Comparison of ENCODE assay signal across 39 mouse cellular contexts in genomic region chr2:164368620-164369105, GRCm38 (mm10). TPM values are rescaled to one million over a fixed set of nuclear protein-coding genes. Genes with fewer than 3 reads are reported as not detected.
"Had no signal": no experiment of that assay in that cellular context is flagged by ENCODE, and none has a peak within 500 bp of the region (broad histone marks: within the 10 kb centered on the region; RNA-seq: fewer than 3 reads in every experiment).

No protein-coding gene starts in this region.

- H3K27ac ChIP-seq: gastrocnemius, adult 2 months; heart, adult 2 months; heart, embryonic 13.5 days; heart, embryonic 15.5 days; hindbrain, embryonic 14.5 days; intestine, embryonic 15.5 days; layer of hippocampus, adult 2 months; limb, embryonic 13.5 days; limb, embryonic 15.5 days; liver, embryonic 12.5 days; liver, embryonic 14.5 days had no signal

- H3K4me1 ChIP-seq: heart, embryonic 13.5 days; intestine, embryonic 15.5 days; liver, embryonic 12.5 days had no signal

- H3K4me2 ChIP-seq: heart, embryonic 11.5 days; heart, embryonic 13.5 days; heart, embryonic 15.5 days; hindbrain, embryonic 14.5 days; intestine, embryonic 15.5 days; limb, embryonic 13.5 days; limb, embryonic 15.5 days; liver, embryonic 12.5 days had no signal

- ATAC-seq: hindbrain, embryonic 16.5 days; inflammation-experienced regulatory T-cells, adult 6 months; intestine, embryonic 15.5 days; intestine, postnatal 0 days; liver, embryonic 12.5 days had no signal

- H3K27me3 ChIP-seq: heart, embryonic 13.5 days; heart, embryonic 15.5 days; intestine, embryonic 15.5 days; limb, embryonic 13.5 days; limb, embryonic 15.5 days had no signal

- H3K9ac ChIP-seq: heart, embryonic 13.5 days; heart, embryonic 15.5 days; hindbrain, embryonic 14.5 days; intestine, embryonic 15.5 days; limb, embryonic 13.5 days; limb, embryonic 15.5 days; liver, embryonic 12.5 days; liver, embryonic 14.5 days had no signal

- H3K9me3 ChIP-seq: heart, embryonic 13.5 days; heart, embryonic 15.5 days; intestine, embryonic 15.5 days; limb, embryonic 13.5 days; limb, embryonic 15.5 days; liver, embryonic 12.5 days had no signal

- H3K36me3 ChIP-seq: heart, embryonic 13.5 days; heart, embryonic 15.5 days; intestine, embryonic 15.5 days; limb, embryonic 13.5 days; limb, embryonic 15.5 days; liver, embryonic 12.5 days had no signal

- DNase-seq: gastrocnemius, adult 2 months; gastrocnemius, postnatal 10 days; gastrocnemius, postnatal 25 days; heart, adult 2 months; heart, postnatal 14 days; heart, postnatal 36 days; kidney, adult 18-20 months; kidney, adult 8-10 months; kidney, postnatal 10 days; kidney, postnatal 25 days; kidney, postnatal 4 days; left cerebral cortex, postnatal 4 days had no signal

- H3K4me3 ChIP-seq: gastrocnemius, adult 2 months; heart, adult 2 months; heart, embryonic 13.5 days; heart, embryonic 15.5 days; intestine, embryonic 15.5 days; layer of hippocampus, adult 2 months; limb, embryonic 13.5 days; limb, embryonic 15.5 days; liver, embryonic 12.5 days had no signal

RNA-seq across cellular contexts. Expression of gene Slpi, which starts 20.2 kb away (rescaled TPM):
- total RNA-seq: gastrocnemius, postnatal 25 days; left cerebral cortex, postnatal 25 days had no signal
- polyA plus RNA-seq: kidney, embryonic 14.5 days had no signal

RNA-seq across cellular contexts. Expression of gene Rbpjl, which starts 34.3 kb away (rescaled TPM):
- total RNA-seq: gastrocnemius, adult 2 months; gastrocnemius, postnatal 25 days; heart, adult 2 months; heart, postnatal 14 days; heart, postnatal 36 days; hematopoietic stem cell, adult 5-6 weeks had no signal
- polyA plus RNA-seq: hindbrain, embryonic 11.5 days; inflammation-experienced regulatory T-cells, adult 6 months; kidney, embryonic 14.5 days; liver, embryonic 12.5 days had no signal

RNA-seq across cellular contexts. Expression of gene Svs5, which starts 36.1 kb away (rescaled TPM):
- total RNA-seq: gastrocnemius, adult 2 months; gastrocnemius, postnatal 10 days; gastrocnemius, postnatal 25 days; gastrocnemius, postnatal 4 days; heart, adult 2 months; heart, postnatal 14 days; heart, postnatal 36 days; hematopoietic stem cell, adult 5-6 weeks; layer of hippocampus, adult 2 months; layer of hippocampus, postnatal 10 days; layer of hippocampus, postnatal 25 days; left cerebral cortex, adult 18-20 months; left cerebral cortex, adult 8-10 months; left cerebral cortex, postnatal 10 days; left cerebral cortex, postnatal 25 days; left cerebral cortex, postnatal 4 days had no signal
- polyA plus RNA-seq: frontal cortex, adult 2 months; heart, adult 2 months; heart, embryonic 11.5 days; heart, embryonic 13.5 days; heart, embryonic 15.5 days; heart, postnatal 0 days; hindbrain, embryonic 11.5 days; hindbrain, embryonic 14.5 days; hindbrain, embryonic 16.5 days; inflammation-experienced regulatory T-cells, adult 6 months; intestine, embryonic 15.5 days; intestine, postnatal 0 days; kidney, embryonic 14.5 days; kidney, embryonic 16.5 days; limb, embryonic 11.5 days; limb, embryonic 13.5 days; limb, embryonic 15.5 days; liver, embryonic 12.5 days; liver, embryonic 14.5 days had no signal

RNA-seq across cellular contexts. Expression of gene Matn4, which starts 36.3 kb away (rescaled TPM):
- total RNA-seq: hematopoietic stem cell, adult 5-6 weeks had no signal

RNA-seq across cellular contexts. Expression of gene Svs6, which starts 52.1 kb away (rescaled TPM):
- total RNA-seq: gastrocnemius, adult 2 months; gastrocnemius, postnatal 10 days; gastrocnemius, postnatal 25 days; gastrocnemius, postnatal 4 days; heart, adult 2 months; heart, postnatal 14 days; heart, postnatal 36 days; hematopoietic stem cell, adult 5-6 weeks; layer of hippocampus, adult 2 months; layer of hippocampus, postnatal 10 days; layer of hippocampus, postnatal 25 days; left cerebral cortex, adult 18-20 months; left cerebral cortex, adult 8-10 months; left cerebral cortex, postnatal 10 days; left cerebral cortex, postnatal 25 days; left cerebral cortex, postnatal 4 days had no signal
- polyA plus RNA-seq: frontal cortex, adult 2 months; heart, adult 2 months; heart, embryonic 11.5 days; heart, embryonic 13.5 days; heart, embryonic 15.5 days; heart, postnatal 0 days; hindbrain, embryonic 11.5 days; hindbrain, embryonic 14.5 days; hindbrain, embryonic 16.5 days; inflammation-experienced regulatory T-cells, adult 6 months; intestine, embryonic 15.5 days; intestine, postnatal 0 days; kidney, embryonic 14.5 days; kidney, embryonic 16.5 days; limb, embryonic 11.5 days; limb, embryonic 13.5 days; limb, embryonic 15.5 days; liver, embryonic 12.5 days; liver, embryonic 14.5 days had no signal
